Mouse (Mus musculus) right cerebral cortex, adult 2 months (tissue): ENCODE results near the gene D1Pas1.

Experiments used
- DNase-seq, 2 experiments: peaks; one replicate each; pipeline ENCODE4 v3.0.0; 2021 to 2022; ENCODE audit warnings: low spot score in 2 of 2

The D1Pas1 gene

DNA sequence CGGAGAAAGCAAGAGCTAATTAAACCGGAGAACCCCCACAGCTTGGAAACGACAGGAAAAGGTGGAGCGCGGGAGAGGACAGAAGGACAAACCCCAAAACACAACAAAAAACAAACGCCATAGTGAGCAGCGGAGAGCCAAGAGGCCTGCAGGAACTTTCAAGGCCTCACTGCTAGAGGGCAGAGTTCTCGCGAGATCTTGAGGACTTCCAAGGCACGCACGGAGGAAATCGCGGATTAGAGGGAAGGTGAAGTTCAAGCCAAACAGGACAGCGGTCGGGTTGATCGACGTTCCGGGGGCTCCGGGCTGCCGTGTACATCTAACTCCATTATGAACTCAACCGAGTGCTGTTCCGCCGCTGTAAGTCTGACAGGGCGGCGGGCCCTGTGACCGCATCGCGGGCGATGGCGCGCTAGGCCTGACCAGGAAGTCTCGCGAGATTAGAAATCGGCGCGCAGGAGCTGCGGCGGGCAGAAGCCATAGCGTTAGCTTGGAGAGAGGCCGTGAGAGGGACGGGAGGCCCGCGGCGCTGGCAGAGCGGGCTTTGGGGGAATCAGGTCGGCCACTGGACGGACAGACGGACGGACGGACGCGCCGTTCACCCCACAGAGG lies at the start of gene D1Pas1:
Gene D1Pas1, plus strand, starts transcription at position 216 of the 612 bp plus-strand sequence.
- DNase-seq: no peak

DNA sequence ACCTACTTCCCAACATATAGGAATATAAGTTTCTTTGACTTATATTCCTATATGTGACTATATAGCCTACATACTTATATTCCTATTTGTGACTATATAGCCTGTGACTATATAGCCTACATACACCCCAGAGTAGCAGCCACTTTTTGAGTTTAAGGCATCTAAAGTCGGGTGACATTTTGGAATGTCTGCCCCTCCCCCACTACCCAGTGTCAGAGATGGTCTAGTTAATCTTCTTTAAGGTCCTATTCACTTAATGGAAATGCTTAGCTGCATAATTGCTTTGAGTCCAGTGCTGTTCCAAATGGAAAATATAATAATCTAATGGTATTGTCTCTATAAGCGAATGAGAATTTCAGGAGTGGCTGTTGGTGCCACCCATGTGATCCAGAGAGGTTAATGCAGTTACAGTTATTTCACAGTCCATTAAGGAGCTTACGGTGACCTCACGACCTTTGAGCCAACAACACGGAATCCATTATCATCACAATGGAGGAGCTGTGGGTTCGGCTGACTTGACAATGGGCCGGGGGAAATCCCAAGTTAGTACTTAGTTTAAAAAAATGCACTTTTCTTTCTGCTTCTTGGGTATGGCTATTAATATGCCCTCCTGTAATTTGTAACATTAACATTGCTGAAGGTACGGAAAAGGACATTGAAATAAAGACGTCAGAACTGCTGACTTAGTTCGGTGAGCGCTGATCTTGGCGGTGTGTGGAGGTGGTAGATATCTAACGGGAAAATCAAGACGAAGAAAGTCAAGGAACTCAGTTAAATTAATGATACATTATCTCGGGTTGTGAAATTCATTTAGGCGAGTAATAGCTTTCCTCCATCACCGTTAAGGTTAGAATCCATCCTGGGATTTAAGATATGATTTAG lies 44.5 kb upstream of the D1Pas1 start:
- no peak for DNase-seq

- DNase-seq: peak; percentile 5
Observed at GRCm38 (mm10) chr1:186924027-186924426, 43.2 kb upstream of the D1Pas1 start.

DNA sequence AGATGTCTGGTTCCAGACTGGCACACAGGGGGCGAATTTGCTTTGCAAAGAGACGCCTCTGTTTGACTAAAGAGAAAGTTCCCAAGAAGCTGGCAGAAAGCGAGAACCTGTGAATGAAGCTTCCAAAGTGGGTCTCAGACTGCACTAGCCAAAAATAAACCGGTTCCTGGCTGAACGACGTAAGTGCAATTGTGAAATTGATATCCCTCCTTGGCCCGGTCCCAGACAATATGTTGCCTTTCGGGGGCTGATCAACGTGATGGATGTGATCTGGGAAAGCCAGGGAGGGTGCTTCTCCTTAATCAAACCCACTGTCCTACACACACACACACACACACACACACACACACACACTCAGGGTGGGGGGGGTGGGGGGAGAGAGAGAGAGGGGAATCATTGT lies 41.8 kb upstream of the D1Pas1 start:
- peak in 1 of 2 experiments; percentile 2 for DNase-seq

DNA sequence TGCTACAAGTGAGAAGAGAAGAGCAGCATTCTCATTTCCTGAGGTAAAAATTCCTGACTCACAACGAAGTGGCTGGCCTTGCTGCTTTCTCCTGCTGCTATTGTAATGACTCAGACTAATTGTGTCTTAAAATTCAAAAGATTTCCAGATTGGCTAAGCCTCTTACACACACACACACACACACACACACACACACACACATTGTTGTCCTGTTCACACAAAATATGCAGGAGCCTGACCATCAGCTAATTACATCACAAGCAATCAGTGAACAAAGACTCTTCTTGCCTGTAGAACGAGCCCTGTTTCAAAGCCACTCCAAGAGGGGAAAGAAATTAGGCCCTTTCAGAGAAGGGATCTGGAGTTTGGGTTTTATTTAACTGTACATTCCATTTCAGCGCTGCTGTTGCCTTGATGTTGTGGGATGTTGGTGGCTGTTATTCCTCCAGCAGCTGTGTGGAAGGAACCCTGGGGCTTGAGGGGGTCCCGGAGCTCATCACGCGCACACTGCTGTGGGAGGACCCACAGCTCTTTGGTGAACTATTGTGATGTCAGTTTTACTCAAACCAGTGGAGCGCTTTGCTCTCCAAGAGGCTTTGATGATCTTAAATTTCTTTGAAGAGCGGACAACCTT lies 40.8 kb upstream of the D1Pas1 start:
- DNase-seq: no peak

DNA sequence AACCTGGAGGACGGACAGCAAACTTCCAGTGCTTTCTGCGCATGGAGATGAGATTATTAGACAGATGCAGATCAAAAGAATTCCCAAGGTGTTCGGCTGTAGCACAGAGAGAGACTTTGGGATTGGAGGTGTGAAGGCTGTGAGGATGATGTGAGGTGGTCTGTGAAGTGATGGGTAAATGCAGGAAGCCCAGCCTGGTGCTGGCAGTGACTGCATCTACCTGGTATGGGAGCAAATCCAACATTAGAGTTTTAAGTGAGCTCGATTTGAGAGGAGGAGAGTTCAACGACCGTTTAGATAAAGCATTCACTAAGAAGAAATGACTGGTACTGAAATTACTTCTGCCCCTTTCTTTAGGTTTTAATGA lies 40.3 kb upstream of the D1Pas1 start:
- no peak for DNase-seq

DNA sequence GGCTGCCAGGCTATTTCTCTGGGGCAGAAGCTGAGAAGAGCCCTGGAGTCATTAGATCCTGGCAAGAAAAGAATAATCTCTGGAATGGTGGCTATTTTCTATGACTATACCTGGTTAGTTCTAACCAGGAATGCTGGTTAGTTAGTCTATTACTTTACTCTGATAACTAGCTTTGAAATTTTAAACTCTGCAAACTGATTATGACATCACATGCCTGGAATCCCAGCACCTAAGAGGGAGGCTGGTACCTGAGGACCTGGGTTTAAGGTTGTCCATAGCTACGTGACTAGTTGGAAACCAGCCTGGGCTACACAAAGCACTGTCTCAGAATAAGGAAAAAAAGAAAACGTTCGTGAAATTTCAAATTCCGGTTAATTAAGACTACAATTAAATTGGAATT lies 39.7 kb upstream of the D1Pas1 start:
- DNase-seq: no peak

- no peak for DNase-seq
Observed at GRCm38 (mm10) chr1:186930160-186930887, 36.9 kb upstream of the D1Pas1 start.

- no peak for DNase-seq
Observed at GRCm38 (mm10) chr1:186930888-186931233, 36.4 kb upstream of the D1Pas1 start.

DNA sequence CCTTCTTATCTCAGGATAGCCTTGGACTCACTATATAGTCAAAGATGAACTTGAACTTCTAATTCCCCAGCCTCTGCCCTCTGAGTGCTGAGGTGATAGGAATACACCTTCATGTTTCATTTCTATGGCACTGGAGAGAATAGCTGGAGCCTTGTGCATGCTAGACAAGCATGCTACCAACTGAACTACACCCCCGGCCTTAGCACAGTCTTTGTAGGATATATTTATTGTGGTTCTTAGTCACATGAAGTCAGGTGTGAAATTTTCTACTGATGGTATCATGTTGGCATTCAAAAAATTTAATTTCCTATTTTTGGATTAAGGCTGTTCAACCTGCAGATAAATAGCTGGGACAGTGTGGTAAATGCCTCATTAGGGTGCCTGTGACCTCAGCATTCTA lies 33.0 kb upstream of the D1Pas1 start:
- no peak for DNase-seq

GRCm38 (mm10) chr1:186952381-186952780 lies 14.8 kb upstream of the D1Pas1 start:
- DNase-seq: no peak

DNA sequence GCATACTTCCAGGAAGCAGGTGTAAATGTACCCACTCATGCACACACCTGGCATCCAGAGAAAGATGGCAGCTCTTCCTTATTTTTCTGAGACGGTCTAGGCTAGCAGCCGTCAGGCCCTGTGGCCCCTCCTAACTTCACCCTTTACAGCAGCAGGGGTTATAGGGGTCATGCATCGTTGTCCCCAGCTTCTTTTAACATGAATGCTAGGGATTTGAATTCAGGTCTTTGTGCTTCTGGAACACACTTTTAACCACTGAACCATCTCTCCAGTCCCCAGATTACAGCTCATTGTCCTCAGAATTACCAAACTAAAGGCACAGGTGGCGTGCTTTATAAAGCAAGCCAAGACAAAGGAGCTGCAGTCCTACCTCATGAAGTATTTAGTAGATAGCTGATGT lies 12.6 kb upstream of the D1Pas1 start:
- no peak for DNase-seq

- DNase-seq: no peak
Observed at GRCm38 (mm10) chr1:186959380-186959779, 7.8 kb upstream of the D1Pas1 start.

DNA sequence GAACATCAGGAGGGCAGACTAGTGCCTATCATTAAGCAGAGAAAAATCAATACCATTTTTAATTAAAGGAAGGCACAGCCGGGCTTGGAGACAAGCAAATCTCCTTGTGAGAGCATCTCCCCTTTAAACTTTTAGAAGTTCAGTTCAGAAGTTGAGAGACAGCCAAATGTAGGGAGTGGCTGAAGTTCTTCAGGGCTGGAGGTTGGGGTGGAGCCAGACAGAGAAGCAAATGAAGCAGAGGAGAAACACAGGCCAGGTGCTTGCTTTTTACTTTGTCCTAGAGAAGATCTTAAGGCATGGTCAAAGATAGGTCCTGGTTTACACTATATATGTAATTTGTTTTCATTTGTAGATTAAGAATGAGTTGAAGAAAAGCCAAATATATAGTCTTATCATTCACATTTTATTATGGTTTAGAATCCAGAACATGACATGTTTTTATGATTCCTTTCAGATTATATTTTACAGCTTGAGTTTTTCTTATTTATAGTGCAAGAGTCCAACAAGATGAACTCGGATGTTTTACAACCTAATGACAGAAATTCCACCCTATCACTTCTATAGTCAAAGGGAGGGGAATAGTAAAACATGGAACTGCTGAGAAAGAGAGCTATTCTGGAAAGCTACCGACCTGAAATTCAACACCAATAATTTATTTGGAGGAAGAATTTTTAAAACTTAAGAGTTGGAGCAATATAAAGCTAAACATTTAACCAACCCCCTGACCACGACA lies 2.9 kb upstream of the D1Pas1 start:
- no peak for DNase-seq

GRCm38 (mm10) chr1:186967926-186968325 lies 710 bp downstream of the D1Pas1 start:
- no peak for DNase-seq

DNA sequence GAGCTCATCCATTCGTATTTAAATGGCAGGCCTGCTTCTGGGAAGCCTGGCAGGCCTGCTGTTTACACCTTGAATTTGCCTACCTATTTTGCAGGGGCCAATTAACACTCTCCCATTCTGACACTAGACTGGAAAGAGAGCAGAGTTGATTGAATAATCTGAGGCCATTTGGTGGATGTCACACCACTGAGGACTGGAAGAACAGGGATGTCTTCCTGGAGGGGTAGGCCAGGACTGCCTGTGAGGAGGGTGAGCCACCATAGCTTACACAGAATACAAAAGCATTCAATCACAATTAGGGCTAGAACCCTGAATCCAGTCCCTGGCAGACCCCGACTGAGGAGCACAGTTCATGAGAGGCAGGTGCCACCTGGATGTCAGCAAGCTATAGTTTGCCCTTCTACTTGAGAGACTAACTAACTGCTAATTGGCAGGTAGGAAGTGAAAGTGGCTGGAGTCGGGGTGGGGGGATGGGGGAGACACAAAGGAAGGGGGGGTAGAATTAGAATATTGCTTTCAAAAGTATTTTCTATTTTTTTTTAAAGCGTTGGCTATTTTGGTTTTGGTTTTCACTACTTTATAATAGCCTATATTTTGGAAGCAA lies 9.8 kb downstream of the D1Pas1 start:
- no peak for DNase-seq

- no peak for DNase-seq
Observed at GRCm38 (mm10) chr1:186977801-186978200, 10.6 kb downstream of the D1Pas1 start.

DNA sequence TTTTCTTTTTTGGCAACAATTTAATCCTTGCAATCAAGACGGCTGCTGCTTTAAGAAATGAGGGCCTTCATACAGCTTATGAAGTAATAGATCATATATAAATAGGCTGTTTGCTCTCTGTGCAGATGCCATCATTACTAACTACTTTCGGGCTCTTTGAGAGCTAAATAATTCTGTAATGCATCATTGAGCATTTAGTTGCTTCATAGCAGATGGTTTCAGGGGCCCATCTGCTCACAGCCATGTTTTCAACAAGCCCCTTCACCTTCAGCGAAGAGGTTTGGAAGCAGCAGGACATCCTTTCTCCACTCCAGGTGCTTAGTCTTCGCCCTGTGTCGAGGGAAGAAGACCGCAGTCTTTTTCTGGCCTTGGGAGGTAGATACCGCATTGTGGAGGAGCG lies 12.2 kb downstream of the D1Pas1 start:
- no peak for DNase-seq

DNA sequence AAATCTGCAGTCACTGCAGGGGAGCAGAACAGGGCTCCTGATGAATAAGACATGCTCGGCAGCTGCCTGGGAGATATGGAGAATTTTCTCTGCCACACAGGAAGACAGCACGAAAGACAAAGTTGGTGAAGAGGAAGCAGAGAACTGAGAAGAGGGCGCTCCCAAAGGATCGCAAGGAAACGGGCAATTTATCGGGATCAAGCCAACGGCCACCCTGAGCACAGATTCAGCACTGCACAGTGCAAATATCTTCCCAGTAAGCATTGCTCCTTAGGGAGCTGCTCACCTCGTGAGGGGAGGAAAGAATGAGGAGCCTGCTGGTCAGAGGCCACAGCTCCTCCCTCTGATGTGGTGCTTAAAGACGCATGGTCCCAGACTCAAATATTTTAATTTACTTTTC lies 13.3 kb downstream of the D1Pas1 start:
- no peak for DNase-seq

DNA sequence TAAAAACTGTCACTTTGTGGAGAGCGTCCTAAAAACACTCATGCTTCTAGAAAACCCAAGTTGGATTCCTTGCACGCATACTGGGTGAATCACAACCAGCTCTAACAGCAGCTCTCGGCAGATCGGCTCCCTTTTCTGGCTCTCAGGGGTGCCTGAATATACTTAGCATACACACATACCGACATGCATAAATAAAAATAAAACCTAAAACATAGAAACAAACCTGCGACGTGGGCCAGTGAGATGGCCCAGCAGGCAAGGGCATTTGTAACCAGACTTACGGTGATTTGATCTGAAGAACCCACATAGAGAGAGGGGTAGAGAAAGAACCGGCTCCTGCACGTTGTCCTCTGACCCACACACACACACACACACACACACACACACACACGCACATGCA lies 17.9 kb downstream of the D1Pas1 start:
- DNase-seq: no peak

GRCm38 (mm10) chr1:186986086-186986485 lies 18.9 kb downstream of the D1Pas1 start:
- no peak for DNase-seq
